ENCODE assay signal across 8 mouse cellular contexts in genomic region chr5:24388246-24388915, GRCm38 (mm10). TPM values are rescaled to one million over a fixed set of nuclear protein-coding genes. Genes with fewer than 3 reads are reported as not detected.
DNase-seq lines count a peak whose midpoint lies in the region; ATAC-seq and TF ChIP-seq lines count a peak whose summit lies in the region.

No protein-coding gene starts in this region.

- no peaks in the 10 kb centered on the region for H3K9me3 ChIP-seq in embryonic facial prominence, embryonic 10.5 days
- H3K9me3 ChIP-seq in hindbrain, postnatal 0 days (ENCODE audit: low read length) = no peaks in the 10 kb centered on the region

- H3K9ac ChIP-seq in hindbrain, postnatal 0 days (replicated peaks; ENCODE audit: low read length) = peak overlapping the region; percentile 60

- H3K27me3 ChIP-seq in embryonic facial prominence, embryonic 10.5 days (replicated peaks; ENCODE audit: low read depth, poor library complexity, severe bottlenecking) = peaks cover 76% of the 10 kb centered on the region
- no peaks in the 10 kb centered on the region for H3K27me3 ChIP-seq in hindbrain, postnatal 0 days (ENCODE audit: insufficient read depth, low read length)
- no peaks in the 10 kb centered on the region for H3K27me3 ChIP-seq in myocyte (ENCODE audit: control insufficient read depth, insufficient read depth, insufficient read length)

- H3K27ac ChIP-seq in left cerebral cortex, adult 2 months = no peak overlapping the region
- H3K27ac ChIP-seq in embryonic facial prominence, embryonic 10.5 days (replicated peaks) = peak overlapping the region; percentile 78
- H3K27ac ChIP-seq in hindbrain, postnatal 0 days = peak overlapping the region; percentile 51; the same call in 1 of the 2 replicates

- 24% methylated on average over 26 of the region's 26 CpGs for WGBS in embryonic facial prominence, embryonic 10.5 days
- 25% methylated on average over 24 of the region's 26 CpGs for WGBS in hindbrain, postnatal 0 days

- peak overlapping the region; percentile 97 for H3K4me2 ChIP-seq in hindbrain, postnatal 0 days (ENCODE audit: low read depth, low read length)
- peak overlapping the region; percentile 35 for H3K4me2 ChIP-seq in myocyte (ENCODE audit: low read depth)

- TF ChIP-seq POLR2A in myocyte (IDR thresholded peaks at IDR 0.05; ENCODE audit: insufficient read length, low read depth) = no peak

- H3K36me3 ChIP-seq in embryonic facial prominence, embryonic 10.5 days (replicated peaks) = no peaks in the 10 kb centered on the region
- no peaks in the 10 kb centered on the region for H3K36me3 ChIP-seq in hindbrain, postnatal 0 days (ENCODE audit: insufficient read depth, low read length)
- no peaks in the 10 kb centered on the region for H3K36me3 ChIP-seq in myocyte (ENCODE audit: control insufficient read depth, insufficient read depth)

- H3K4me1 ChIP-seq in embryonic facial prominence, embryonic 10.5 days = peaks cover 42% of the 10 kb centered on the region
- peaks cover 20% of the 10 kb centered on the region for H3K4me1 ChIP-seq in hindbrain, postnatal 0 days (ENCODE audit: insufficient read depth, low read length)

- intact Hi-C loops in left cerebral cortex, adult 2 months (cut with DNase I) = loop anchor here (5.0 kb wide), 1 partner anchor 221 kb away; no protein-coding TSS in a partner anchor

- peak overlapping the region; percentile 52 for H3K4me3 ChIP-seq in left cerebral cortex, adult 2 months
- H3K4me3 ChIP-seq in embryonic facial prominence, embryonic 10.5 days = peak overlapping the region; percentile 66
- H3K4me3 ChIP-seq in hindbrain, postnatal 0 days (ENCODE audit: low read length) = peak overlapping the region; percentile 47
- no peak overlapping the region for H3K4me3 ChIP-seq in myocyte

- peak overlapping the region; percentile 14 for H3ac ChIP-seq in myocyte (ENCODE audit: control insufficient read depth, insufficient read length)

- no peak for DNase-seq in left cerebral cortex, adult 2 months (ENCODE audit: extremely low spot score in 1 of 2, low spot score in 2 of 2)
- no peak for DNase-seq in left cerebral cortex, adult 8-10 months (ENCODE audit: low spot score in 2 of 2)
- DNase-seq in embryonic facial prominence, embryonic 10.5 days (ENCODE audit: low spot score) = no peak
- DNase-seq in hindbrain, postnatal 0 days (ENCODE audit: low spot score) = no peak
- no peak for DNase-seq in frontal cortex, postnatal 25 days (ENCODE audit: low spot score in 2 of 2)
- DNase-seq in spleen, postnatal 36 days (ENCODE audit: low spot score in 2 of 2) = no peak
- no peak for DNase-seq in adrenal gland, adult 8-10 months

- no peak for ATAC-seq in hindbrain, postnatal 0 days

- TF ChIP-seq CTCF in left cerebral cortex, adult 2 months (IDR thresholded peaks at IDR 0.05) = no peak
- no peak; the same call in 1 of the 2 replicates for TF ChIP-seq CTCF in hindbrain, postnatal 0 days (IDR thresholded peaks at IDR 0.05; ENCODE audit: low read depth)

- H3K79me2 ChIP-seq in myocyte (ENCODE audit: control insufficient read depth, insufficient read depth) = no peaks in the 10 kb centered on the region

TF ChIP-seq in myocyte, 11 proteins besides CTCF, POLR2A, EP300 and RAD21:
- no peak for TF ChIP-seq USF1 (IDR thresholded peaks at IDR 0.05; ENCODE audit: low read depth)
- TF ChIP-seq MAX (IDR thresholded peaks at IDR 0.05; ENCODE audit: low read depth) = no peak
- no peak for TF ChIP-seq TCF3 (IDR thresholded peaks at IDR 0.05; ENCODE audit: insufficient read length, low read depth)
- TF ChIP-seq MYOD1 (IDR thresholded peaks at IDR 0.05; ENCODE audit: control insufficient read depth in 1 of 3, insufficient read length in 2 of 3, low read depth in 2 of 3) = no peak
- TF ChIP-seq MYOG (IDR thresholded peaks at IDR 0.05; ENCODE audit: control insufficient read depth in 1 of 3, insufficient read depth in 1 of 3, insufficient read length in 2 of 3, low read depth in 2 of 3) = no peak
- TF ChIP-seq REST (IDR thresholded peaks at IDR 0.05; ENCODE audit: insufficient read depth, insufficient read length) = no peak
- no peak for TF ChIP-seq CEBPB (IDR thresholded peaks at IDR 0.05; ENCODE audit: insufficient read depth, poor library complexity, severe bottlenecking)
TF ChIP-seq in myocyte: peak in this region for 0.

RNA-seq across cellular contexts. Expression of gene Atg9b, which starts 3.6 kb away (rescaled TPM):
- 1 to 10 TPM; 4.0 to 4.2 TPM for total RNA-seq in left cerebral cortex, adult 2 months (2021)
- total RNA-seq in left cerebral cortex, adult 8-10 months (2022) = 1 to 10 TPM; 4.7 to 5.8 (median 5.1) TPM
- polyA plus RNA-seq in embryonic facial prominence, embryonic 10.5 days (2016; fragmentation: Nextera tagmentation; extraction: Ambion mirVana) = 0.69 and 0.83 TPM in 2 replicates
- 8.8 and 9.8 TPM in 2 replicates for total RNA-seq in hindbrain, postnatal 0 days (2014; rRNA removed)
- 5.1 and 6.1 TPM in 2 replicates for polyA plus RNA-seq in hindbrain, postnatal 0 days (2015; fragmentation: Nextera tagmentation; extraction: Ambion mirVana)
- polyA plus RNA-seq in myocyte (2012; fragmentation: generic; extraction: Trizol) = 4.0 TPM
- total RNA-seq in adrenal gland, adult 8-10 months (2022) = 1 to 10 TPM in 1 of 4 experiments, under 1 TPM in 3; 0.55 to 1.3 (median 0.64) TPM

RNA-seq across cellular contexts. Expression of gene Abcb8, which starts 5.1 kb away (rescaled TPM):
- total RNA-seq in left cerebral cortex, adult 2 months (2021) = 10 to 100 TPM; 45.3 to 54.9 TPM
- total RNA-seq in left cerebral cortex, adult 8-10 months (2022) = 10 to 100 TPM; 54.5 to 65.4 (median 58.7) TPM
- 53.6 and 57.2 TPM in 2 replicates for polyA plus RNA-seq in embryonic facial prominence, embryonic 10.5 days (2016; fragmentation: Nextera tagmentation; extraction: Ambion mirVana)
- 63.2 and 90.6 TPM in 2 replicates for total RNA-seq in hindbrain, postnatal 0 days (2014; rRNA removed)
- 41.9 and 43.5 TPM in 2 replicates for polyA plus RNA-seq in hindbrain, postnatal 0 days (2015; fragmentation: Nextera tagmentation; extraction: Ambion mirVana)
- 37.7 TPM for polyA plus RNA-seq in myocyte (2012; fragmentation: generic; extraction: Trizol)
- total RNA-seq in adrenal gland, adult 8-10 months (2022) = 10 to 100 TPM; 73.5 to 97.6 (median 86.0) TPM

RNA-seq across cellular contexts. Expression of gene Nos3, which starts 23.8 kb away (rescaled TPM):
- total RNA-seq in left cerebral cortex, adult 2 months (2021) = 1 to 10 TPM; 8.8 to 9.3 TPM
- 1 to 10 TPM; 5.8 to 8.0 (median 6.9) TPM for total RNA-seq in left cerebral cortex, adult 8-10 months (2022)
- 7.6 and 7.7 TPM in 2 replicates for polyA plus RNA-seq in embryonic facial prominence, embryonic 10.5 days (2016; fragmentation: Nextera tagmentation; extraction: Ambion mirVana)
- total RNA-seq in hindbrain, postnatal 0 days (2014; rRNA removed) = 8.7 and 13.3 TPM in 2 replicates
- 7.2 and 7.4 TPM in 2 replicates for polyA plus RNA-seq in hindbrain, postnatal 0 days (2015; fragmentation: Nextera tagmentation; extraction: Ambion mirVana)
- polyA plus RNA-seq in myocyte (2012; fragmentation: generic; extraction: Trizol) = 0.92 TPM
- 10 to 100 TPM in 1 of 4 experiments, 1 to 10 TPM in 3; 6.5 to 11.2 (median 9.1) TPM for total RNA-seq in adrenal gland, adult 8-10 months (2022)

RNA-seq across cellular contexts. Expression of gene Asic3, which starts 24.8 kb away (rescaled TPM):
- total RNA-seq in left cerebral cortex, adult 2 months (2021) = under 1 TPM in 1 of 2 experiments, not detected in 1; 0.36 TPM
- 1 to 10 TPM in 1 of 4 experiments, under 1 TPM in 3; 0.16 to 1.1 (median 0.34) TPM for total RNA-seq in left cerebral cortex, adult 8-10 months (2022)
- polyA plus RNA-seq in embryonic facial prominence, embryonic 10.5 days (2016; fragmentation: Nextera tagmentation; extraction: Ambion mirVana) = 0.31 and 0.34 TPM in 2 replicates
- 0.37 and 1.9 TPM in 2 replicates for total RNA-seq in hindbrain, postnatal 0 days (2014; rRNA removed)
- polyA plus RNA-seq in hindbrain, postnatal 0 days (2015; fragmentation: Nextera tagmentation; extraction: Ambion mirVana) = 0.58 and 1.3 TPM in 2 replicates
- 0.24 TPM for polyA plus RNA-seq in myocyte (2012; fragmentation: generic; extraction: Trizol)
- total RNA-seq in adrenal gland, adult 8-10 months (2022) = under 1 TPM in 3 of 4 experiments, not detected in 1; 0.30 to 0.59 (median 0.55) TPM

RNA-seq across cellular contexts. Expression of gene Cdk5, which starts 34.9 kb away (rescaled TPM):
- total RNA-seq in left cerebral cortex, adult 2 months (2021) = 100 to 1,000 TPM; 118 to 129 TPM
- 100 to 1,000 TPM; 121 to 136 (median 129) TPM for total RNA-seq in left cerebral cortex, adult 8-10 months (2022)
- polyA plus RNA-seq in embryonic facial prominence, embryonic 10.5 days (2016; fragmentation: Nextera tagmentation; extraction: Ambion mirVana) = 46.9 and 50.7 TPM in 2 replicates
- total RNA-seq in hindbrain, postnatal 0 days (2014; rRNA removed) = 81.0 and 87.7 TPM in 2 replicates
- polyA plus RNA-seq in hindbrain, postnatal 0 days (2015; fragmentation: Nextera tagmentation; extraction: Ambion mirVana) = 151 and 158 TPM in 2 replicates
- 30.0 TPM for polyA plus RNA-seq in myocyte (2012; fragmentation: generic; extraction: Trizol)
- 10 to 100 TPM; 43.2 to 66.8 (median 56.2) TPM for total RNA-seq in adrenal gland, adult 8-10 months (2022)
